Mouse (Mus musculus) liver, embryonic 16.5 days (tissue): Measurements from ENCODE around the gene Zcchc24. TPM values are rescaled to one million over a fixed set of nuclear protein-coding genes. Genes with fewer than 3 reads are reported as not detected.

Experiments used
- ATAC-seq: fragments of 200-750 bp; cut with Nextera tagmentation; 2 replicates; pipeline ENCODE4 v1.8.0; 2017; ENCODE audit warnings: low read depth, mild to moderate bottlenecking, moderate number of reproducible peaks, moderate library complexity
- H3K27ac ChIP-seq: fragments of 300-500 bp; sonication (generic); 2 replicates; pipeline ENCODE4 v1.5.1; 2014; ENCODE audit warnings: mild to moderate bottlenecking, low read length
- H3K27me3 ChIP-seq: fragments of 300-500 bp; sonication (generic); 2 replicates; pipeline ENCODE4 v1.6.1; 2014; ENCODE audit warnings: low read depth, low read length, mixed read lengths; ENCODE audit not compliant: control insufficient read depth, insufficient read depth
- H3K36me3 ChIP-seq: fragments of 300-500 bp; sonication (generic); 2 replicates; pipeline ENCODE4 v1.6.1; 2014; ENCODE audit warnings: mild to moderate bottlenecking; ENCODE audit not compliant: control insufficient read depth, insufficient read depth
- H3K4me1 ChIP-seq: fragments of 300-500 bp; sonication (generic); 2 replicates; pipeline ENCODE4 v1.6.1; 2014; ENCODE audit warnings: low read depth, low read length, mixed read lengths; ENCODE audit not compliant: control insufficient read depth
- H3K4me2 ChIP-seq: fragments of 300-500 bp; sonication (generic); 2 replicates; pipeline ENCODE4 v1.6.1; 2014; ENCODE audit warnings: low read depth, low read length, mixed read lengths
- H3K4me3 ChIP-seq: fragments of 300-500 bp; sonication (generic); 2 replicates; pipeline ENCODE4 v1.5.1; 2014; ENCODE audit warnings: low read depth, mild to moderate bottlenecking, low read length
- H3K9ac ChIP-seq: fragments of 300-500 bp; sonication (generic); 2 replicates; pipeline ENCODE4 v1.6.1; 2014; ENCODE audit warnings: low read depth, low read length
- H3K9me3 ChIP-seq: fragments of 300-500 bp; sonication (generic); replicated peaks from 2 replicates; pipeline ENCODE4 v1.6.1; 2016; ENCODE audit warnings: low read length; ENCODE audit not compliant: control insufficient read depth
- WGBS: fragments of 180-500 bp; shearing (Covaris S2); extraction: QIAGEN DNeasy Blood & Tissue Kit; methylation state at CpG from one replicate; pipeline ENCODE4 v1.1.7; 2014; ENCODE audit not compliant: insufficient replicate concordance; 5-methylcytosine and 5-hydroxymethylcytosine counted together
- polyA plus RNA-seq: library from polyadenylated mRNA; unstranded; fragments of >200 nt; fragmentation: Nextera tagmentation; extraction: Ambion mirVana; gene quantifications from 2 replicates; pipeline ENCODE4 v1.2.1, GENCODE M21; 2015

Gene Zcchc24
- polyA plus RNA-seq, 1 experiment from 2014 or later = 5.5 TPM

DNA sequence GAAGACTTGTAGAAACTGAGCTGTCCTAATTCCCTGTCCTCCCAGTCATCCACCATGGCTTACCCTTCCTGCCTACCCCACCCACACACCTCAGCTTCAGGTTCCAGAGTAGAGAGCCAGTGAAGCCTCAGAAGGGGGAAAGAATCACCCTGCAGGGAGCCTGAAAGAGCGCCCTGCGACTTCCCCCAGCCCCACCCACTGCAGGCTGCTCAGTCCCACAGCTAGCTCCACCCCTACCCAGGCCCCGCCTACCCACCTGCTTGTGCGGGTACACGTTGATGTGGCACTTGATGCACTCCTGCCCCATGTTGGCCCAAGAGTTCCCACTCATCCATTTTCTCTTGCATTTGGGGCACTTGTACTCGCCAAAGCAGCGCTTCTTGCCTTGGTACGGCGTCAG, 49.5 kb downstream of the Zcchc24 start:
- Histone ChIP-seq H3K9me3 (no peaks in the 10 kb centered on the region), H3K4me1 (no peaks in the 10 kb centered on the region), H3K36me3 (no peaks in the 10 kb centered on the region), H3K9ac (no peak overlapping the region), H3K4me2 (no peak overlapping the region), H3K27ac (no peak overlapping the region), H3K4me3 (no peak overlapping the region), H3K27me3 (no peaks in the 10 kb centered on the region)
- WGBS = 40% methylated on average over 9 of the region's 9 CpGs
- 0 out of 2 replicates have a peak, but pooled peaks have one; percentile 14 for ATAC-seq

DNA sequence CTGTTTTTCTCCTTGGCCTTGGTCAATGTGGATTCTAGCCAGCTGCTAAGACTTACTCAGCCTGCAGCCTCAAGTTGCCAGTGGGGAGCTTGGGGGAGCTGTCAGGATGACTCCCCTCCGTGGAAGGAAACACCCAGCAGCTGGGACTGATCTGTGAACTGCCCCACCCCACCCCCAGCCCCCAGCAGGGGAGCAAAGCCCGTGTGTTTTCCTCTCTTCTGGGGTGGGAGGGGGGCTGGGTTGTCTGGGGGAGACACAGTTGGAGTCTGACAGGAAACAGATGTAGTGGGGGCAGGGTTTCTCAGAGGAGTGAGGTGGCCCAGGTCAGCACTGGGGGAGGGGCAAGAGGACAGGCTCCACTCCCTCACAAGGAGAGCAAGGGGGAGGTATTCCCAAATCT, 50.4 kb downstream of the Zcchc24 start:
- 2% methylated on average over 2 of the region's 2 CpGs for WGBS
- H3K9ac ChIP-seq = no peak overlapping the region

DNA sequence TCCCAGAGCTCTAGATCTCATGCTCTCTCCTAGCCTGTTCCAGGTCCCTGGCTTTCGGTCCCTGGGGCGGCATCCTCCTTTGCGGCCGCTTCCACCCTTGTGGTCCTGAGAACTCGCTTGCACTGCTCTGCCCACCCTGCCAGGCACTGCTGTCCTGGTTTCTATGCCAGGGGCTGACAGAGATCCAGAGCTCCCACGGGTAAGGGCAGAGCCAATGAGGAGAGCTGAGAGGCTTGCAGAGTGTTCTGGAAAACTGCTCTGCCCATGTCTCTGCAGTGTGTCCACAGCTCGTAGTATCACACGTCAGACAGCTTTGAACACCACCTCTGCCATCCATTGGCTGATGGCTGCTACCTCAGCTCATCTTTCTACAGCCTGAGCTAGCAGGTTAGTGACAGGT, 51.1 kb downstream of the Zcchc24 start:
- no peak for ATAC-seq
- H3K4me2 ChIP-seq = no peak overlapping the region
- H3K4me1 ChIP-seq = no peaks in the 10 kb centered on the region
- 67% methylated on average over 8 of the region's 8 CpGs for WGBS
- H3K27ac ChIP-seq = no peak overlapping the region
- no peak overlapping the region for H3K4me3 ChIP-seq
- no peaks in the 10 kb centered on the region for H3K9me3 ChIP-seq
- no peaks in the 10 kb centered on the region for H3K27me3 ChIP-seq
- no peak overlapping the region for H3K9ac ChIP-seq
- H3K36me3 ChIP-seq = no peaks in the 10 kb centered on the region

More for the DNA sequence above, 50.4 kb downstream of the Zcchc24 start:
- Histone ChIP-seq H3K4me2 (no peak overlapping the region), H3K9me3 (no peaks in the 10 kb centered on the region), H3K4me3 (no peak overlapping the region), H3K27me3 (no peaks in the 10 kb centered on the region), H3K36me3 (no peaks in the 10 kb centered on the region), H3K4me1 (no peaks in the 10 kb centered on the region), H3K27ac (no peak overlapping the region)
- peak; percentile 37 for ATAC-seq

DNA sequence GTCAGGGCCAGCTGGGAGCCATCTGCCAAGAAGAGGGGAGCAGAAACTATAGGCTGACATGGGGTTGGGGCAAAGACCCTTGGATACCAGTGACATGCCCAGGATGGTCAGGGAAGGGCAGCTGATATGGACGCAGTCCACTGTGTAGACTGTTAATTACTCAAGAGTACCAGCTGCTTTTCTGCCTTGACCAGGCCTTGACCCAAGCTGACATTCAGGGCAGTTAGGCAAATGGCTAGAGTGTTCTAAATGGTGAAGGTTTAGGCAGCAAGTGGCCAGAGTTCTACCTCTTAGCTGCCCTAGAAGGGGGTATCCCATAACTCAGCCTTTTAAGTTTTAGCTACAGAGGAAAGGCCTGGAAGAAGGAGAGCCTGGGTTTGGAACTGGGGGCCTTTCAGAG, 52.3 kb downstream of the Zcchc24 start:
- Histone ChIP-seq H3K27ac (no peak overlapping the region), H3K9ac (no peak overlapping the region), H3K9me3 (no peaks in the 10 kb centered on the region), H3K4me3 (no peak overlapping the region), H3K36me3 (no peaks in the 10 kb centered on the region), H3K4me1 (no peaks in the 10 kb centered on the region; the same call in none of the 2 replicates), H3K4me2 (no peak overlapping the region), H3K27me3 (no peaks in the 10 kb centered on the region)
- ATAC-seq = no peak
- 76% methylated on average over 1 of the region's 1 CpGs for WGBS

DNA sequence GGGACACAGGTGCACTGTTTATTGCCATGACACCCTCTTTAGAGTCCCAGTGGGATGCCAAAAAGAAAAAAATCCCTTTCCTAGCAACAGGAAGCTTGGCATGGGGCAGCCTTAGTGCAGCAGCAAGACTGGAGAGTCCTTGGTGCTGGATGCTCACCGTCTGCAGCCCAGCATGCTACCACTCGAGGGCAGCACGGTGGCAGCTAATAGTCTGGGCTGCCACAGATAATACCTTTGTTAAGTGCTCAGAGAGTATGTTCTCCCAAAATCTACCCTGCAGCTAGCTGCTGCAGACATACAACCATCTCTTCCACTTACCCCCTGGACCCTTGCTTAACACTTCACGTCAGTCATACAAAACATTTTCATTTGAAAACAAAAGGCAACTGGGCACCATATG, 55.4 kb downstream of the Zcchc24 start:
- Histone ChIP-seq H3K4me2 (no peak overlapping the region), H3K27ac (no peak overlapping the region), H3K27me3 (no peaks in the 10 kb centered on the region), H3K4me1 (peaks cover 29% of the 10 kb centered on the region), H3K36me3 (no peaks in the 10 kb centered on the region), H3K9ac (no peak overlapping the region), H3K9me3 (no peaks in the 10 kb centered on the region), H3K4me3 (no peak overlapping the region)
- 30% methylated on average over 4 of the region's 4 CpGs for WGBS
- ATAC-seq = no peak

DNA sequence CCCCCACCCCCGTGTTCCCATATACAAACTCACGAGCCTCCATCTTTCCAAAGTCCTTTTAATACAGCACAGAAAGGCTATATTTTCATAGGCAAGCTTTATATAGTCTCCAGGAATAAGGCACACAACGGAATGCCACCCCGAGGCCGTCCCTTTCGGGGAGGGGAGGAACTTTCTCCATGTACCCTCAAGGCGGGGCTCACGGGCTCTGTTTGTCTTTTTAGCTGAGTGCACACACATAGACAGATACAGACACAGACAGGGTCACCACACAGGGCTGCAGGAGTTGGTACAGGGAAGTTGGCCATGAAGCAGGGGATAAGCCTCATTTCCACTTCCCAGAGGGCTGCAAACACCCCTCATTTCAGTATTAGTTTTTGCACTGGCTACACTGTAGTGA, 57.2 kb downstream of the Zcchc24 start:
- H3K27ac ChIP-seq = no peak overlapping the region
- H3K4me1 ChIP-seq = peaks cover 33% of the 10 kb centered on the region
- H3K4me2 ChIP-seq = no peak overlapping the region
- no peaks in the 10 kb centered on the region for H3K27me3 ChIP-seq
- H3K4me3 ChIP-seq = no peak overlapping the region
- no peaks in the 10 kb centered on the region for H3K9me3 ChIP-seq
- H3K36me3 ChIP-seq = no peaks in the 10 kb centered on the region
- peak; percentile 33; the same call in 1 of the 2 replicates for ATAC-seq
- H3K9ac ChIP-seq = no peak overlapping the region
- WGBS = 57% methylated on average over 8 of the region's 8 CpGs

DNA sequence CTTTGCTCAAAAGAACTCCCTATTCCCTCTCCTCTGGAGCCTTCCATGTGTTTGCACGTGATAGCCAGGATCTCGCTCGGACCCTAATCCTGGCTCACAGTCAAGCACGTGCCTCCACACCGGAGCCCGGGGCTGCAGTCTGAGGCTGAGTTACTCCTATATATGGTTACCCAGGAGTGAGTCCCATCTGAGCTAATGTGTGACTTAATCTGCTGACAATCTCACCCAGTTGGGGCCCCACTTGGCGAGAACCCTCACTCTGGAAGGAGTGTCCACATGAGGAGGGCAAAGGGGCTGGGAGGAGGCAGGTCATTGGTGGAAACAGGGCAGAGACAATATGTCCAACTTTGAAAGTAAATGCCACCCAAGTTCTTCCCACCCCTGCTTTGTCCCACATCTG, 57.7 kb downstream of the Zcchc24 start:
- WGBS = 53% methylated on average over 7 of the region's 7 CpGs

DNA sequence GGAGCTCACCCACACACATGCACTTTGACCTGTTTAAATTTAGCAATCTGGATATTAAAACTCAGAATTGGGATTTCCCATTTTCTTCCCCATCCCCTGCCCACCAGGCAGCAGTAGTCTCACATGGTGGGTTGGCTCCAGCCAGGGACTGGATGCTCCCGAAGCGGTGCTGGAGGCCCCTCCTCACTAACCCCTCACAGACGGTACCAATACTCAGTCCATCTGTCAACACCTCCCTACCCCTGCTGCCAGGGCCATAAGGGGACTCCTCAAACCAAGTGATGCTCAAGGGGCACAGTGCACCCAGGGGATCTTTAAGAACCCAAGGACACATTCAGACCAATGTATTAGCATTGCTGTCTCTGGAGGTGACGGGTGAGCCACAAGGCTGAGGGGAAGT, 58.2 kb downstream of the Zcchc24 start:
- Histone ChIP-seq H3K4me1 (peaks cover 33% of the 10 kb centered on the region), H3K4me2 (no peak overlapping the region), H3K27me3 (no peaks in the 10 kb centered on the region), H3K27ac (0 out of 2 replicates have a peak overlapping the region, but pooled peaks have one; percentile 7), H3K9me3 (no peaks in the 10 kb centered on the region), H3K36me3 (no peaks in the 10 kb centered on the region), H3K9ac (no peak overlapping the region), H3K4me3 (no peak overlapping the region)
- no peak for ATAC-seq
- WGBS = 75% methylated on average over 4 of the region's 4 CpGs

More for the DNA sequence above, 57.7 kb downstream of the Zcchc24 start:
- no peak overlapping the region for H3K4me2 ChIP-seq
- no peaks in the 10 kb centered on the region for H3K9me3 ChIP-seq
- H3K9ac ChIP-seq = no peak overlapping the region
- H3K4me1 ChIP-seq = peaks cover 33% of the 10 kb centered on the region
- peak; percentile 8 for ATAC-seq
- H3K27ac ChIP-seq = no peak overlapping the region
- H3K36me3 ChIP-seq = no peaks in the 10 kb centered on the region
- H3K4me3 ChIP-seq = no peak overlapping the region
- no peaks in the 10 kb centered on the region for H3K27me3 ChIP-seq

DNA sequence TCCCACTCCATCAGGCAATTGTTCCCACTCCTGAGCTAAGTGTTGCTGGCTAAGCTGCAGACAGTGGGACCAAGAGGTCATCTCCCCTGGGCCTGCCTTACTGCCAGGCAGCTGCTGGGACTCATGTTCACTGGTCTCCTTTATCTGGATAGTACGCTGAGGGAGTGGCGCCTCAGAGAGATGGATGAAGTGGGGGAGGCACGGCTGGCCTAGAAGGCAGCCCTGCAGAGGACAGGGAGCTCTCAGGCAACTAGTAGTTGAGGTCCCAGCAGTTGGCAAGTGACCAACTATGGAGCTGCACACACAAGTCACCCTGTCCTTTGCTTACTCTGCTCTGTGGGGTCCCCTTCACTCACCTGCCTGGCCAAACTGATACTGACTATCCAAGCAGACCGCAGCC, 58.8 kb downstream of the Zcchc24 start:
- ATAC-seq = peak; percentile 61
- peaks cover 33% of the 10 kb centered on the region for H3K4me1 ChIP-seq
- H3K4me2 ChIP-seq = 0 out of 2 replicates have a peak overlapping the region, but pooled peaks have one; percentile 19
- no peaks in the 10 kb centered on the region for H3K36me3 ChIP-seq
- H3K9me3 ChIP-seq = no peaks in the 10 kb centered on the region
- no peak overlapping the region for H3K9ac ChIP-seq
- WGBS = 28% methylated on average over 4 of the region's 4 CpGs
- peak overlapping the region; percentile 57 for H3K27ac ChIP-seq
- H3K27me3 ChIP-seq = no peaks in the 10 kb centered on the region
- no peak overlapping the region for H3K4me3 ChIP-seq
